Mouse (Mus musculus) gastrocnemius, postnatal 25 days (tissue): ENCODE results near the gene Ppp3ca. TPM values are rescaled to one million over a fixed set of nuclear protein-coding genes. Genes with fewer than 3 reads are reported as not detected.
A peak's percentile ranks its signal among the peaks of the same experiment; 100 is the strongest.
"Not testable (repeated sequence)": the region's sequence is repeated elsewhere in the genome, so short reads cannot be mapped to it uniquely, and the experiment has no call there.

Source experiments
- DNase-seq: peaks from one replicate; pipeline ENCODE4 v3.0.0; 2022
- total RNA-seq, 2 experiments: library from RNA; stranded (reverse); gene quantifications; 1 replicate in 1 of 2; 2 replicates in 1 of 2; pipeline ENCODE4 v1.2.3; 2021

Ppp3ca gene
- total RNA-seq, 2 experiments from 2014 or later: 130 to 149 TPM

DNA sequence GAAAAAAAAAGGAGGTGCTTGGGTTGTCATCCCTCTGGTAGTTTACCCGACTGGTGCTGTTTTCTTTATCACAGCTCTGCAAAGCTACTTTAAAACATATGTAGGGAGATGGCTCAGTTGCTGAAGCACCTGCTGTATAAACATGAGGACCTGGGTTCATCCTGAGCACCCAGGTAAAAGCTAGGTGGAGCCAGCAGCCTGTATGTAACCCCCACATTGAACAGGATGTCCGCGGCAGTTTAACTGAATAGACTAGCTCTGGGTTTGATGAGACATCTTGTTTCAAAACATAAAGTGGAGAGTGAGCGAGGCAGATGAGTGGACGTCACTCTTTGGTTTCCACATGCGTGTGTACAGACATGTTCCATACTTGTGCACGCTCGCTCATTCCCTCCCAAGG lies 16.5 kb downstream of the Ppp3ca start:
- DNase-seq: no peak

DNA sequence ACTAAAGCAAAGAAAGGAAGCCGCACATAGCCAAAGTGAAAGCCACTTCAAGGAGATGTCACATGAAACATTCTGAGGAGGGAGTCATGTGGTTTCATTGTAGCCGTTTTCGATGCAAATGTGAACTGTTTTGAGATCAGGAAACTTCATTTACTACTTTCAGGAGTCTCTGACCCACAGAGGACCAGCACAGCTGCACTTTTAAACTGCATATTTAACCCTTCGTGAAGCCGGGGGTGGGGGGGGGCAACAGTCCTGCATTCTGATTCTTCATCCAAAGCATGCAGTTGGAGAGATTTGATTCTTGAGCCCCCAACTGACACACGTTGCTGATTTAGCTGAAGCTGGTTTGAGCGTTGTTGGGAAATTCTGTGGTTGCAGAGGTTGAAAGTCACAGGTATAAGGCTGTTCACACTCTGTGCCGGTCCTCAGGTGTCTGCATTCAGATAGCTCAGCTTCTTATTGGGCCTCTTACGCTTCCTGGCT lies 18.2 kb downstream of the Ppp3ca start:
- no peak for DNase-seq

DNA sequence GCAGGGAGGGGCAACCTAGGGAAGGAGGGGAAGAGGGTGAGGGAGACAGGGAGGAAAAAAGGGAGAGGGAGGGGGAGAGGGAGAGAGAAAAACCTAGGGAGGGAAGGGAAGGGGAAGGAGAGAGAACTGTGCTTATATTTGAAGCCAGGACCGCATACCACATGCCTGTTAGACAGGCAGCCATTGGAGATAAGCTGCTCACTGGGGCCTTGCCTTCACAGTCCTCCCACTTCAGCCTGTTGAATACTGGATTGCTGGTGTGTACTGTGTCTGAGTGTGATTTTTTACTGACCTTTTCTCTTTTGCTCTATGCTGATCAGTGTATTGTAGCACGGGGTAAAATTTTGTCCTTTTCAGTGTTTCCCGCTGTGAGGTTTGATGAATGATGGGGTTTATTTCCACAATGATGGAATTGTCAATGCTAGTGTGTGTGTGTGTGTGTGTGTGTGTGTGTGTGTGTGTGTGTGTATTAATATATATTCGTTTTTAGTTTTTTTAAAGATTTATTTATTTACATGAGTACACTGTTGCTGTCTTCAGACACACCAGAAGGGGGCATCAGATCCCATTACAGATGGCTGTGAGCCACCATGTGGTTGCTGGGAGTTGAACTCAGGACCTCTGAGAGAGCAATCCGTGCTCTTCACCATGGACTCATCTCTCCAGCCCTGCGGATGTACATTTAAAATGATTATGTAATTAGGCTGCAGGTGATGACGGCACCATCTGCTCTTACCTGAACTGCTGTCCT lies 20.0 kb downstream of the Ppp3ca start:
- DNase-seq: no peak

DNA sequence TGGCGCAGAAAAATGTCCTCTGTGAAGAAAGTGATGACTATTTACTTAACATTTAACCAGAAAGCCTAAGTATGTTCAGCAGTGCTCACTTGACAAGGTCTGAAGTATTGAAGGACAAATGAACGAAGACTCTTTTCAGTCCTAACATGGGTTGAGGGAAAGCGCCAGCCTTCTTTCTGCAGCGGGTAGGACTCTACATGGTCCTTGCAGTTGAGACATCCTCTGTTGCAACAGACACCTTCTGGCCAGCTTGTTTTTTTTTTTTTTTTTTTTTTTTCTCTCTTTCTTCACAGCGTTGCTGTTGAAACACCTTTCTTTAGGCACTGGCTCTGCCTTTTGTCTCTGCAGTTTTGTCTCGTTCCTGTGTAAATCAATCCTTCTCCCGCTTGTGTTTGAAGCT lies 22.1 kb downstream of the Ppp3ca start:
- no peak for DNase-seq

GRCm38 (mm10) chr3:136693547-136693946 lies 23.6 kb downstream of the Ppp3ca start:
- DNase-seq: no peak

DNA sequence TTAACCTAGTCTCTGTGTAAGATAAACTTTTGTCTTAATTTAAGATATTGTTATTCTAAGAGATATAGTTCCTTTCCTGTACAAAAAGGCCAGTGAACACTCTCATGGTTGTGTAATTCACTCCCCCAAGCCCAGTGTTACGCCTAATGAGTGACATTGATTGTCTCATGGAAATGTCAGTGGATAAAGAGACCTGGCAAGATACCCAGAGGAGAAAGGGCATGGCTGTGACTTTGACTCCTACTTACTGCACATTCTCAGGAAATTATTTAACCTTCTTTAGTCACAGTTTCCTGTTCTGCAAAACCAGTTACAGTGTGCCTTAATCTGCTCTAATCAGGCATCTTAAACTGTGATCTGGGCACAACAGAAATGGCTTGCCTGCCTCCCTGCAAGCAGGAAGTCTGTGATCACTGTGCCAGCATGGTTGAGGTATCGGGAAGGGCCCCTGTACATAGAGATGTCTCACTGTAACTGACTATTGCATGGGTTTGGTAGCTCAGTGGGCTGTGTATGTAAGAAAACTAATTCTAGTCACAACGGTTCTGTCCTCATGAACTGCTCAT lies 27.8 kb downstream of the Ppp3ca start:
- DNase-seq: no peak

GRCm38 (mm10) chr3:136699711-136700110 lies 29.8 kb downstream of the Ppp3ca start:
- DNase-seq: not testable (repeated sequence)

DNA sequence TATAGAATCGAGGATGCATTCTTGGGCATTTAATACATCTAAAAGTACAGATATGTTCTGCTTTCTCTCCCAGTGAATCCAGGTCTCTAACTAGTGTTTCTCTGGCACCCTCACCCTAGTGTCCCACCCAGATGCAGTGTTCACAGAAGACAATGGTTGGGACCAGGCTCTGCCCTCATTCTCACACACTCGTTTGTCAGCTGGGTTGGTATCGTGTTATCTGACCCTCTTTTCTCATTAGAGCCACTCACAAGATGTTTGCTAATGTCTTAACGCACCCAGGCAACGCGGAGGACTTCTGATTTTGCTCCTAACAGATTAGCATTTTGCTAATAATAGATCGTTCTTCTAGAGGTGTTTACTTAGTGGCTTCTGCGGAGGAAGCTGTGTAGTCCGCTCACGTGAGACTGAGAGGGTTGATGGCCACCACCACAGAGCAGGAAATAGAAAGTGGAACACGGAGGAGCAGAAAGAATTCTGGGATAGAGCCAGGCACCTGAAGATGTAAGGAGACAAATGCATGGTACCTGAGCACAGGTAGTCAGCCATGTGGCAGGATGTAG lies 30.6 kb downstream of the Ppp3ca start:
- no peak for DNase-seq

GRCm38 (mm10) chr3:136702861-136703260 lies 32.9 kb downstream of the Ppp3ca start:
- DNase-seq: no peak

DNA sequence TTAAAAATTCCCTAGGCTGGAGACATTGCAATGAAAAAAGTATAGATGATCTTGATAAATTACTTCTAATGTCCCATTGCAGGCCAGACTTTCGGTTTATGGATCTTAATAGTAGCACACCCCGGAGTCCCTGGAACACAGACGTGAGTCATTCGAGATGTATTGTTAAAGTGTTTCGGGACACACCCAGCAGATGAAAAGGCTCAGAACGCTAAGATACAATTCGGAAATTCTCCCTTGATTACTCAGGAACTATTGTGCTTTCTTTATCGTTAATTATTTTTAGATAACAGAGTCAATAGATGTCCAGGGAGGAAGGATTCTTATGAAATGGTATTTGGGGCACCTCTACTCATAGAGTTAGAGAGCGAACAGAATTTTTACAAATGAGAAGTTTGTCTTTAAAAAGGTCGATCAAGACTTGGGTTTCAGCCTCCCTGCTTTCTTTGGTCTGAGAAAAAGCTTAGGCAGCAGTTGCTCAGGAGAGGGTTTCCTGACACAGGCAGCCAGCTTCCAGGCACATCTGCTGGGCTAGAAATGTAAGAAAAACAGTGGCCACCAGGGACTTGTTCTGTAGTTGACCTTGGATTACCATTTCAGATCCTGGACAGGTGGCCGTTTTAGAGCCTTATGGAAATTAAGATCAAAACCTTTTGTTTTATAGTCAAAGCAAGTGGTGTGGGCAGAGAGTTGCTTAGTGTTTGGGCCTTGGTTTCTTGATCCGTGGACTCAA lies 34.8 kb downstream of the Ppp3ca start:
- DNase-seq: peak; percentile 24

GRCm38 (mm10) chr3:136706048-136706447 lies 36.1 kb downstream of the Ppp3ca start:
- DNase-seq: no peak

GRCm38 (mm10) chr3:136706771-136707170 lies 36.8 kb downstream of the Ppp3ca start:
- DNase-seq: no peak

DNA sequence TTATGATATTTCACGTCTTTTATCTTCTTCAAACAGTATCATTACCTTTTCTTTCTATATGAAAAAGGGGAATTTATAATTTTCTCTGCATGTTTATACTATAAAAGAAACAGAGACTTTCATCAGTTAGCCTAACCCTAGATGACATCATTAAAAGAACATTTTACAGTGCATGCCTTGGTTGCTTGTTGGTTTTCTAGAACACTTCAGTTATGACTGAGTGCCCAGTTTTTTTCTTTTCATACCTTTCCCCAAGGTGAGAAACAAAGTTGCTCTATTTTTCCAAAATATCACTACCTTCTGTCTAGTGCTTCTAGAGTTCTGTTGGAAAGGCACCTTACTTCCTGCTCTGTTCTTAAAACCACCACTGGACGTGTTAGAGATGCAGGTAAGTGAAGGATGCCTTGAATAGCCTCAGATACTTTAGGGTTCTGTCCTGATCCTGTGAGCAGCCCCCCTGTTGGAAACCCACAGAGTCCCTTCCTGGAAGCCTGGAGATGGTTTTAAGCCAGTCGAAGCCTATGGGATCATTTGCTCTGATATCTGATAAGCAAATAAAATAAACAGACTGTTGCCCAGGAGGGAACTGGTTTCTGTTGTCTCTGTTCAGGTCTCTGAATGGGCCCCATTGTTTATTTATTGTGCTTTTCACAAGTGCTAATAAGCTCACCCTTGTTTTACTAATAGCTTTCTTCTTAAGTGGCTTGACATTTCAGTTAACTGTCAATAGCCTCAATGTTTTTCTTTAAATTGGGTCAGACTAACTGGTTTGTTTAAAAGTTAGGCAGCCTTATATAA lies 37.5 kb downstream of the Ppp3ca start:
- no peak for DNase-seq

- DNase-seq: no peak
Measured at GRCm38 (mm10) chr3:136708230-136708629, 38.3 kb downstream of the Ppp3ca start.

- DNase-seq: no peak
Measured at GRCm38 (mm10) chr3:136710310-136710906, 40.5 kb downstream of the Ppp3ca start.

DNA sequence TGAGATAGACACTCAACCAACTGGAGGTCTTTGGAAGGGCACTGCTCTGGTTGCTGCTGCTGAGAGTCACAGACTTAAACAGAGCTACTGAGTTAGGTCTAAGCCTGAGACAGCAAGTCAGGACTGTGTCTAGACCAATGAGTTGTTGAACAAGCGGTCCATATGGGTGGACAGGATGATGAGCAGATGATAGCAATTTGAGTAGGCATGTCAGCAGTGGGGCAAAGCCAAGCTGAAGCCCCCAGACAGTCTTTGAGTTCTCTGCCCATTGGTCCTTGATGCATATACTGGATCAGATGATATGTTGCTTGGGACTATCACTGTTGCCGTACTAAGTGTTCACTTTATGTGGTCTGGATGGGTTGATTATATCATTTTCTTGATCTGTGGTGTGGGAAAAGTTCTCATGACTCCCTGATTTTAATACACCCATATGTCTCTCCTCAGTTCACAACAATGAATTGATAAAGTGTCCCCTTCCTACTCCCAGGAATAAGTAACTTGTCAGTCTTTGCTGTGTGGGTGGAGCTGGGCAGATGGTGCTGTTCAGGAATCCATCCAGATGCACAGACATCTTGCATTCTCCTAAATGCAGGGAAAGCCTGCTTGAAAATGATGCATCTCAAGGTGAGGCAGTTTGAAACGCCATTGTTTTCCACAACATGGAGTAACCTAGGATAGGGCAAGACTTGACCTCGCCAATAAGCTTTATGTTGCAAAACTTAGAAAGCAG lies 44.5 kb downstream of the Ppp3ca start:
- no peak for DNase-seq

DNA sequence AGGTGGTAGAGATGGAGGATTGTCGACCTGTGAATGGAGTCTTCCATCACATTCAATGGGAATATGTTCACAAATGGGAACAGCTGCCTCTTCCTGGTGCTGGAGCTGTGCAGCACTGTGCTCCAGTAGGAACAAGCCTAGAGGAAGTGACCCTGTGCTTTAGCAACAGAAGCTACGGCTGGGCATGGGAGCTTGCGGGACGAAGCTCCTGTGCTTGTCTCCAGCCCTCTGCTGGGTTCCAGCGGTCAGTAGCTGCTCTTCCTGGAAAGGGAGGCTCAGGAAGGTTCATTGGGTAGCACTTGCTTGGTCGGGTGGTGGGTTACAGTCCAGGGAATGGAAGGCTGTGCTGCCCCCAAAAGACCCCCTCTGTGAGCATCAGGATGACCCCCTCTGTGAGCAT lies 46.3 kb downstream of the Ppp3ca start:
- DNase-seq: no peak

DNA sequence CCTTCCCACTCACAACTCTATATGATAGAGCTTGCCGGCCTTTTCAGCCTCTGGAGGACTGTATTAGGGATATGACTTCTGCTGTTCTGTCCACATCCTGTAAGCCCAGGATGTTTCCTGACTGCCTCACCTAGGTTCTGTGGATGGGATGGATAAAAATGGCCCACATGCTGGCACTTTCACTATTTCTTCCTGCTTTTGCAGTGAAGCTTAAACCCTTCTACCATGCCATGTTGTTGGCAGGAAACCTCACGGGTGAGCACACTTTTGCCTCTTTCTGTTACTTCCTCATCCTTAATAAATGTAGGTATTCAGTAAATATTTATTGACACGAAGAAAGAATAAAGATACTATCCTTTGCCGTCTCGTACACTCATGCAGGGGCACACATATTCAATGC lies 48.5 kb downstream of the Ppp3ca start:
- DNase-seq: no peak

DNA sequence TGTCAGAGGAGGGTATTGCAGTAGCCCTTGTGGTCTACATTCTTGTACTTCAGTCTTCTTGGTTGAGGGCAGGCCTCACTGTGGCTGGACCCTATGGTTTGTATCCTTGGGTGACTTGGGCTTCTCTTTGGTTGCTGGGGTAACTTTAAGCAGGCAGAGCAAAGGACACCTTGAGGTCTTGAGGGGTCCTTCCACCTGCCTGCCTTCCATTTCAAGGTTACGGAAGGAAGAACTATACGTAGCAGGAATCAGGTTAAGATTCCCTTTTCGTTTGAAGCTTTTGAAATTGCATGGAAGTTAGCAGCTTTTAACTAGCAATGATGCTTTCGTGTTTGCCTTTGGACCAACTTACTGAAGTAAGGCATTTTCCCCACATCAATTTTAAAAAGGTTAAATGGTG lies 51.3 kb downstream of the Ppp3ca start:
- no peak for DNase-seq

GRCm38 (mm10) chr3:136721804-136722427 lies 52.0 kb downstream of the Ppp3ca start:
- DNase-seq: peak; percentile 34
